Mouse (Mus musculus) hindbrain, embryonic 14.5 days (tissue): ENCODE data around the gene Tln1. TPM values are rescaled to one million over a fixed set of nuclear protein-coding genes. Genes with fewer than 3 reads are reported as not detected.
A peak's percentile ranks its signal among the peaks of the same experiment; 100 is the strongest.

Experiments used
- ATAC-seq: fragments of 200-750 bp; cut with Nextera tagmentation; 2 replicates; pipeline ENCODE4 v1.8.0; 2017; ENCODE audit warnings: moderate number of reproducible peaks, mild to moderate bottlenecking, moderate TSS enrichment, moderate library complexity; ENCODE audit not compliant: low FRiP score
- DNase-seq: peaks from one replicate; pipeline ENCODE4 v3.0.0-alpha.2; 2015; ENCODE audit warnings: low spot score
- H3K27ac ChIP-seq: fragments of 300-500 bp; sonication (generic); 2 replicates; pipeline ENCODE4 v1.5.1; 2014; ENCODE audit warnings: mild to moderate bottlenecking, moderate library complexity
- H3K27me3 ChIP-seq: fragments of 300-500 bp; sonication (generic); 2 replicates; pipeline ENCODE4 v1.6.1; 2014; ENCODE audit warnings: mild to moderate bottlenecking, low read length, mixed read lengths; ENCODE audit not compliant: control insufficient read depth, insufficient read depth
- H3K36me3 ChIP-seq: fragments of 300-500 bp; sonication (generic); replicated peaks from 2 replicates; pipeline ENCODE4 v1.6.1; 2014; ENCODE audit not compliant: control insufficient read depth, insufficient read depth
- H3K4me1 ChIP-seq: fragments of 300-500 bp; sonication (generic); replicated peaks from 2 replicates; pipeline ENCODE4 v1.6.1; 2014; ENCODE audit warnings: antibody characterized with exemption, low read length, mixed read lengths; ENCODE audit not compliant: control insufficient read depth, insufficient read depth
- H3K4me2 ChIP-seq: fragments of 300-500 bp; sonication (generic); replicated peaks from 2 replicates; pipeline ENCODE4 v1.6.1; 2014; ENCODE audit warnings: mild to moderate bottlenecking, moderate library complexity
- H3K4me3 ChIP-seq: fragments of 300-500 bp; sonication (generic); replicated peaks from 2 replicates; pipeline ENCODE4 v1.5.1; 2014; ENCODE audit warnings: mild to moderate bottlenecking, low read length
- H3K9ac ChIP-seq: fragments of 300-500 bp; sonication (generic); 2 replicates; pipeline ENCODE4 v1.6.1; 2014
- H3K9me3 ChIP-seq: fragments of 300-500 bp; sonication (generic); 2 replicates; pipeline ENCODE4 v1.6.1; 2016; ENCODE audit warnings: low read length; ENCODE audit not compliant: control insufficient read depth
- WGBS: fragments of 180-500 bp; shearing (Covaris S2); extraction: QIAGEN DNeasy Blood & Tissue Kit; methylation state at CpG from one replicate; pipeline ENCODE4 v1.1.7; 2014; 5-methylcytosine and 5-hydroxymethylcytosine counted together
- polyA plus RNA-seq: library from polyadenylated mRNA; unstranded; fragments of >200 nt; fragmentation: Nextera tagmentation; extraction: Ambion mirVana; gene quantifications from 2 replicates; pipeline ENCODE4 v1.2.1, GENCODE M21; 2014

The Tln1 gene
- polyA plus RNA-seq, 1 experiment from 2014 or later, result 62.8 TPM

GRCm38 (mm10) chr4:43515764-43516708 lies 46.5 kb downstream of the Tln1 start:
- Histone ChIP-seq H3K36me3 (no peaks in the 10 kb centered on the region), H3K4me1 (no peaks in the 10 kb centered on the region), H3K4me2 (no peak overlapping the region), H3K9ac (no peak overlapping the region), H3K27me3 (peaks cover 3% of the 10 kb centered on the region; the same call in 1 of the 2 replicates), H3K9me3 (no peaks in the 10 kb centered on the region), H3K4me3 (no peak overlapping the region), H3K27ac (no peak overlapping the region)
- no peak for ATAC-seq
- WGBS, result 73% methylated on average over 11 of the region's 11 CpGs
- no peak for DNase-seq

DNA sequence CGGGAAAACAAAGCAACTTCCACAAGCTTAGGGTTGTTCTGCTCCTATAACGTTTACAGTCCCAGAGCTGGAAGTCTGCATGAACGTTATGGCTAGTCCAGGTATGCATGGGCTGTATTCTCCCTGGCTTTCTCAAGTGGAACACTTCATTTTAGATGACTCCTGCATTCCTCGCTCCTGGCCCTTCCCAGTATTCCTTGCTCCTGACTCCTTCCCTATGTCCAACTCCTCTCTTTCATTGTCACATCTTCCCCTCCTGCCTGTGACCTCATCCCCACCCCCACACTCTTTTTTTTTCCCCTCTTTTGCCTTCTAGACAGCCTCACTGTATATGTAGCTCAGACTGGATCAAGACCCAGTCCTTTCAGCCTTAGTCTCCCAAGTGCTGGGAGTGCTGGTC lies 48.7 kb downstream of the Tln1 start:
- Histone ChIP-seq H3K9me3 (no peaks in the 10 kb centered on the region), H3K27ac (no peak overlapping the region), H3K4me2 (no peak overlapping the region), H3K9ac (no peak overlapping the region), H3K4me1 (0 out of 2 replicates have a peak, but pooled peaks cover 2% of the 10 kb centered on the region), H3K27me3 (peaks cover 9% of the 10 kb centered on the region), H3K4me3 (no peak overlapping the region), H3K36me3 (no peaks in the 10 kb centered on the region)
- ATAC-seq, result no peak
- WGBS, result 82% methylated on average over 4 of the region's 4 CpGs
- no peak for DNase-seq

GRCm38 (mm10) chr4:43513300-43513699 lies 49.2 kb downstream of the Tln1 start:
- DNase-seq (no peak), ATAC-seq (no peak)
- 88% methylated on average over 4 of the region's 4 CpGs for WGBS
- H3K4me2 ChIP-seq, result no peak overlapping the region
- H3K27me3 ChIP-seq, result peaks cover 13% of the 10 kb centered on the region
- no peak overlapping the region for H3K27ac ChIP-seq
- no peak overlapping the region for H3K9ac ChIP-seq
- H3K4me1 ChIP-seq, result peaks cover 7% of the 10 kb centered on the region; the same call in 1 of the 2 replicates
- H3K9me3 ChIP-seq, result no peaks in the 10 kb centered on the region
- H3K36me3 ChIP-seq, result no peaks in the 10 kb centered on the region
- H3K4me3 ChIP-seq, result no peak overlapping the region

- peaks cover 13% of the 10 kb centered on the region; the same call in 1 of the 2 replicates for H3K4me1 ChIP-seq
- DNase-seq (no peak), ATAC-seq (no peak)
- no peaks in the 10 kb centered on the region for H3K36me3 ChIP-seq
- H3K9me3 ChIP-seq, result no peaks in the 10 kb centered on the region
- no peak overlapping the region for H3K4me2 ChIP-seq
- no peak overlapping the region for H3K9ac ChIP-seq
- H3K27ac ChIP-seq, result no peak overlapping the region
- peaks cover 19% of the 10 kb centered on the region for H3K27me3 ChIP-seq
- 66% methylated on average over 7 of the region's 7 CpGs for WGBS
- no peak overlapping the region for H3K4me3 ChIP-seq
These were observed 49.8 kb downstream of the Tln1 start for GRCm38 (mm10) chr4:43512653-43513052.

DNA sequence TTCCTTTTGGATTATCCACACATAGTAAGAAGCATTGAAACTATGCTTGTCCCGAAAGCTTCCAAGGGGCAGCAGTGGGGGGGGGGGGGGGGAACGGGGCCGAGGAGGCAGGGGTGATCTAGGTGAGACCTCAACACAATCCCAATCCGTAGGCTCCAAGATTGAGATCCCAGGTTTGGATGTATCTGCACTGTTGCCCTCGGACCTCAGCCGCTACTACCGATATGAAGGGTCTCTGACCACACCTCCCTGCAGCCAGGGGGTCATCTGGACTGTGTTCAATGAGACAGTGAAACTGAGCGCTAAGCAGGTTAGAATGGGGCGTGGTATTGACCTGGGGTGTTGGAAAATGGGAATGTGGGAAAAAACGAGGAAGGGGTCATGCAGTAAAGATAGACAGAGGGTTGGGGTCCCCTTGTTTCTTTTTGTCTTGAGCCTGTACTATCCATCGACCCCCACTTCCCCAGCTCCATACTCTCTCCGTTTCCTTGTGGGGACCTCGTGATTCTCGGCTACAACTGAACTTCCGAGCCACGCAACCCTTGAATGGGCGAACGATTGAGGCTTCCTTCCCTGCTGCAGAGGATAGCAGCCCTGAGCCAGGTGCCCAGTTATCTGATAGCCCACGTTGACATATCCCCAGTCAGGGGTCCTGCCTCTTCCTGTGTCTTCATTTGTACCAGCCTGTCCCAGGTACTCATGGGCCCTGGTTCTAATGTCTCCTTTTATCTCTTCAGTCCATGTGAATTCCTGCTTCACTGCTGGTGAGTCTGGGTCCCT lies 50.6 kb downstream of the Tln1 start:
- 81% methylated on average over 18 of the region's 19 CpGs for WGBS
- Histone ChIP-seq H3K36me3 (no peaks in the 10 kb centered on the region), H3K4me3 (no peak overlapping the region), H3K9me3 (no peaks in the 10 kb centered on the region), H3K27ac (no peak overlapping the region), H3K27me3 (peaks cover 27% of the 10 kb centered on the region), H3K9ac (no peak overlapping the region), H3K4me2 (no peak overlapping the region), H3K4me1 (peaks cover 13% of the 10 kb centered on the region; the same call in 1 of the 2 replicates)
- ATAC-seq (no peak), DNase-seq (no peak)

DNA sequence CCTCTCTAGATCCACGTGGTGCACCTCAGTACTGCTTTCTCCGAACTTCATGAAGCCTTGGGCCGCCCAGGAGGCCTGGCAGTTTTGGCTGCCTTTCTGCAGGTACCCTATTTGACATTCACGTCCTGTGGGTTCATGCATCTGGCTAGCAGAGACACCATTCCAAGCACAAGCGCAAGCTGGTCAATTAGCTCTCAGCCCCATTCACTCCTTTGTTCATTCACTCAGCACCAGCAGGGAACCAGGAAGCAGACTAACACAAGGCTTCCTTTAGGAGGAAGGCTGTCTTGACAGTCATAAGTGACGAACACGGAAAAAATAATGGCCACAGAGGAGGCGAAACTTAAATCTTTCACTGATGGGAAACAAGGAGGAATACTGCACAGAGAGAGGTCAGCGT lies 53.4 kb downstream of the Tln1 start:
- no peak for ATAC-seq
- H3K4me3 ChIP-seq, result no peak overlapping the region
- 28% methylated on average over 9 of the region's 9 CpGs for WGBS
- no peak overlapping the region for H3K9ac ChIP-seq
- DNase-seq, result no peak
- H3K9me3 ChIP-seq, result no peaks in the 10 kb centered on the region
- peak overlapping the region; percentile 54 for H3K4me2 ChIP-seq
- H3K27me3 ChIP-seq, result peaks cover 27% of the 10 kb centered on the region
- peaks cover 13% of the 10 kb centered on the region; the same call in 1 of the 2 replicates for H3K4me1 ChIP-seq
- H3K27ac ChIP-seq, result no peak overlapping the region
- no peaks in the 10 kb centered on the region for H3K36me3 ChIP-seq

DNA sequence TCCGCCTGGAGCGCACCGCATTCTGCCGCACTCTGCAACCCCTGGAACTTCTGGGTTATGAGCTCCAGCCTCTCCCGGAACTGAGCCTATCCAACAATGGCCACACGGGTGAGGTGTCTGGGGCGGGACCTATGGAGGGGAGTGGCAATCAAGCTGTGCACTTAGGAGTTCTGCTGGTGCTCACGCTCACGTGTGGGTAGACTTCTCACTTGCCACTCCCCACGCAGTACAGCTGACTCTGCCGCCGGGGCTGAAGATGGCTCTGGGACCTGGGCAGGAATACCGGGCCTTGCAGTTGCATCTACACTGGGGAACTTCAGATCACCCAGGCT lies 53.9 kb downstream of the Tln1 start:
- WGBS, result 12% methylated on average over 13 of the region's 13 CpGs
- H3K27me3 ChIP-seq, result peaks cover 27% of the 10 kb centered on the region
- H3K36me3 ChIP-seq, result no peaks in the 10 kb centered on the region
- 0 out of 2 replicates have a peak overlapping the region, but pooled peaks have one; percentile 16 for H3K9ac ChIP-seq
- ATAC-seq, result peak; percentile 40; the same call in 1 of the 2 replicates
- H3K4me1 ChIP-seq, result peaks cover 13% of the 10 kb centered on the region; the same call in 1 of the 2 replicates
- no peaks in the 10 kb centered on the region for H3K9me3 ChIP-seq
- H3K4me3 ChIP-seq, result peak overlapping the region; percentile 20
- no peak overlapping the region for H3K27ac ChIP-seq
- H3K4me2 ChIP-seq, result peak overlapping the region; percentile 54
- no peak for DNase-seq

GRCm38 (mm10) chr4:43507938-43508665 lies 54.4 kb downstream of the Tln1 start:
- Histone ChIP-seq H3K27me3 (peaks cover 27% of the 10 kb centered on the region), H3K4me3 (peak overlapping the region; percentile 20), H3K4me1 (peaks cover 13% of the 10 kb centered on the region; the same call in 1 of the 2 replicates), H3K9me3 (no peaks in the 10 kb centered on the region), H3K36me3 (no peaks in the 10 kb centered on the region), H3K27ac (no peak overlapping the region), H3K9ac (0 out of 2 replicates have a peak overlapping the region, but pooled peaks have one; percentile 16), H3K4me2 (peak overlapping the region; percentile 54)
- no peak for DNase-seq
- WGBS, result 12% methylated on average over 22 of the region's 22 CpGs
- ATAC-seq, result peak; percentile 34; the same call in 1 of the 2 replicates
